Mouse (Mus musculus) natural killer cell, adult 2 months (primary cell): Measurements from ENCODE around the gene Raf1.
"Not testable (repeated sequence)": the region's sequence is repeated elsewhere in the genome, so short reads cannot be mapped to it uniquely, and the experiment has no call there.

Source experiments
- DNase-seq, 2 experiments: peaks; one replicate each; pipeline ENCODE4 v3.0.0; 2022; ENCODE audit warnings: low spot score in 2 of 2

Raf1 gene

DNA sequence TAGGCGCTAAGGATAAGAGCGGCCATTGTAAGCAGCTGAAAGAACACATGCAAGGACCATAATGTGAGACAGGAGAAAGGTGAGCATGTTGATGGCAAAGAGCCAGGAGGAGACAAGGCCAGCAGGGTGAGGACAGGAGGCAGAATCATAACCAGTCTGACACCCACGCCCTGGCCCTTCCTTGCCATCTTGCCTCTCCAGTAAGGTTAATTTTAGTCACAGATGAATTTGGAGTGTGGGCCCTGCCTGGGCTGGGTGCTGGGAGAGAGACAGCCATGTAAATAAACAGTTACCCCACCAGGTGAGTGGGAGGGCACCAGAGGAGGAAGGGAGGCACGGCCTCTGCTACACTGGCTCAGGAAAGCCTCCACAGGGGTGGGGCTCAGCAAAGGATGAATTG, 4.6 kb upstream of the Raf1 start:
- DNase-seq = no peak

DNA sequence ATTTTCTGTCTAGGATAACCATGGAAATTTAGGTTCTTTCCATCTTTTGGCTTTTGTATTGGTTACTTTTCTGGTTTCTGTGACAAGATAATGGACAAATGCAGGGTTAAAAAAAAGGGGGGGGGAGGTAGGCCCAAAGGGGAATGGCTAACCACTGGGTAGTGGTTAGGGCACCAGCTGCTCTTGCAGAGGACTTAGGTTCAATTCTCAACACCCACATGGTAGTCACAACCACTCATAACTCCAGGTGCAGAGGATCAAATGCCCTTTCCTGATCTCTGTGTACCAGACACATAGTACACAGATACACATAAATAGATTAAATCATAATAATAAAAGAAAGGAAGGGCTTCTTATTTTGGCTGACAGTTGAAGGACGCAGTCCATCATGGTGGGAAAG, 1.6 kb upstream of the Raf1 start:
- no peak for DNase-seq

DNA sequence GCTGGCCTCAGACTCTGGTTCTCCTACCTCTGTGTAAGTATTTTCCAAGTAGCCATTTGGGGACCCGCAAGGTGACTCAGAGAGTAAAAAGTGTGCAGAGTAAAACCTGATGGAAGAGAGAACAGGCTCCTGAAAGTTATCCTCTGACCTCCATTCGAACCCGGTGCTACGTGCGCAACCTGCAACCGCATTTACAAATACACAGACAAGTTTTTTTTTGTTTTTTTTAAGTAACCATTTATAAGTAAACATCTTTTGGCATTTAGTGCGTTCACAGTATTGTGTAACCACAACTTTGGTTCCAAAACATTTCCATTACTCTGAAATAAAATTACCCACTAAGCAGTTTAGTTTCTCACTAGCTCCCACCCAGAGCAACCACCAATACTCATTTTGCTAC, 1.0 kb upstream of the Raf1 start:
- no peak for DNase-seq

DNA sequence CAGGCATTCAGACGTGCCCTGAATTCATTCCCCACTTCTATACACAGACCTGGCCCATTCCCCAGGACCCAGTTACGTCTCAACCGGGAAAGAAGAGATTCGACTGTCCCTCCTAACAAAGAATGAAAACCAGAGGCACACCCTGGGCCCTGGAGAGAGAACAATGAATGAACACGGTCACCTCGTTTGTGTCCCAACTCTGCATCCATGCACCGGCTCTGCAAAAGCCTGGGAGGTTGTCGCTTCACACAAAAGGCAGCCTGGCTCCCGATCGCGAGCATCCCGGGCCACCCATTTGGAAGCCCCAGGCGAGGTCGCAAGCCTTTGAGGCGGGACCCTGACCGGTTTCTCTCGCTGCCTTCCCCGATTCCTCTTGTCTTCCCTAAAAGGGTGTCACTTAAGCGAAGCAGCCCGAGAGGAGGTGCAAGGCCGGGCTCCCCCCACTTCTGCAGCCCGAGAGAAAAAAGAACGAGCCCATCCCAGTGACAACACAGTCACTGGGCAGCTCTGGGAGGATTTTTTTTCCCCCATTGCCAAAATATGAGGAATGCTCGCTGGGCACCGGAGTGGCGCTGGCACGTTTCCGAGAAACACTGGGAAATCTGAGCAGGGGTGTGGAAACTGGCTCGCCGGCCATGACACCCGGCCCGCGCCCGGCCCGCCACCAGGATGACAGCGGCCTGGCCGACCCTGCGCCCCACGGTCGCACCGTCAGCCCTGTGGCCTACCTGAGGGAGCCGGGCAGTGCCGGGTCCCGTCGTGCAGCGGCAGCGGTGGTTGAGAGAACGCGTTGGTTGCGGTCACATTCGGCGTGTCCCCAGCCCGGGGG, 713 bp downstream of the Raf1 start:
- peak in 1 of 2 experiments; percentile 33 for DNase-seq

DNA sequence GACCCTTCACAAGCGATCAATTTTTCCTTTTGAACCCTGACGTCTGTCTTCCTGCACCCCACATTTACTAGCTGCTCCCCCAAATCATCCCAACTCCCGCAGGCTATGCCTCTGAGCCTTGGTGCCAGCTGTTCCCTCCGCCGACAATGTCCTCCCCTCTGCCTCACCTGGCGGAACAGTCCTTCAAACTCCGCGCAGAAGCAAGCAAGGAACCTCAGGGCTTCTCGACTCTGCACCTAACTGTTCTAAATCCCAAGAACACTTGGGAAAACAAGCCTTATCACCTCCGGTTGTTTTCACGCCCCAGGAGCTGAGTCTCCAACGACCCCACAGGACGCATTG, 1.3 kb downstream of the Raf1 start:
- DNase-seq = no peak

DNA sequence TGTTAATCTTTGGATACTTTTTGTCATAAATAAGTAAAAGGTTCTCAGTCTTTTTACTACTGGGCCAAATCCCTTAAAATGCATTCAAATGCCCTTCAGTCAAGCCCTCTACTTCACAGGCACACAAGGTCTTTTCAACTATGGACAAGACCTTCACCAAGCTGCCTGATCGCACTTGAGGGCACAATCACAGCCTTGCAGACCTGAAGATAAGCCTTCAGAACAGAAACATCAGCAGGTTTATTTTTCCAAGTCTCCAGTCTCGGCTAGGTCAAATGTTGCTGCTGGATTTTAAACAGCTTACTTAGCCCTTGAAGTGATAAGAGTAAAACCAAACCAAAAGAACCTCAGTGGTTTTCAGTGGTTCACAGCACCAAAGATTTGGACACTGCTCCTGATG, 2.1 kb downstream of the Raf1 start:
- DNase-seq = no peak

DNA sequence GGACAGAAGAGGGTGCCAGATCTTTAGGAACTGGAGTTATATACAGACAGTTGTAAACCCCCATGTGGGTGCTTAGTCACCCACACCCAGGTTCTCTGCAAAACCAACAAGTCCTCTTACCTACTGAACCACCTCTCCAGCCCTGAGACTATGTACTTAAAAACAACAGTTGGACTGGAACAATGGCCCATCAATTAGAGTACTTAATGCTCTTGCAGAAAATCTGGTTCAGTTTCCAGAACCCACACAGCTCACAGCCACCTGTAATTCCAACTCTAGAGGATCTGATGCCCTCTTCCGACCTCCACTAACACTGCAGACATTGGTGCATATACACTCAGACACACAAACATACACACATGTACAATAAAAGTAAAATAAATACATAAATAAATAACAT, 3.7 kb downstream of the Raf1 start:
- DNase-seq = no peak

DNA sequence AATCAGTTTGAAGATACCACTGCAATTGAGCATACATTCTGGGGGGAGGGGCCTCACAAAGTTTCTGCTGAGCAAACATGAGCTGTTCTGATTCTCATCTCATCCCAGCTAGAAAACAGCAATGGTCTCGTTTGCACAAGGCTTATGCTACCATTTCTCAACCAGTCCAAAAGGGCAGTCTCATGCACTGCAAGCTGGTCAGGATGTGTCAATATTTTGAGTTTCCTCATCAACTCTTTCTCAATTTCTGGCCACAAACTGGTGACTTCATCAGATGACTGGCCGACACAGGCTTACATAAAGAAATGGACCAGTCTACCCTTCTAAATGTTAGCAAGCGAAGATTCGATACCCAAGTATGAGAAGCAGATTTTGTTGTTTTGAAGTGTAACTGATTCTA, 9.8 kb downstream of the Raf1 start:
- peak; percentile 10 to 38 for DNase-seq

DNA sequence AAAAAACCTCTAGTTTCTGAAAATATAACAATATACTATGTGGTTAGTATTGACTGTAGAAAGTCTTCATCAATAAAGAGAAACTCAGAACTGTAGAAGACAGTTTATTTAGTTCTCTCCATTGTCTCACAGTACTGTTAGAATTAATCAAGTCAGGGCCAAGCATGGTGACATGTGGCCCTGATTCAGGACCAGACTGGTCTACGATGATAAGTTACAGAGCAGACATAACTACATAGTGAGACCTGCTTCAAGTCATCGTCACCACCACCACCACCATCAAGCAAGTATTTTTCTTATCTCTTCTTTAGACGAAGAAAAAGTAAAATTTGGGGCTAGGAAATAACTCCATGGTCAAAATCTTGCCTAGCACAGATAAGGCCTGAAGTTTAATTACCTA, 12.2 kb downstream of the Raf1 start:
- DNase-seq = no peak

DNA sequence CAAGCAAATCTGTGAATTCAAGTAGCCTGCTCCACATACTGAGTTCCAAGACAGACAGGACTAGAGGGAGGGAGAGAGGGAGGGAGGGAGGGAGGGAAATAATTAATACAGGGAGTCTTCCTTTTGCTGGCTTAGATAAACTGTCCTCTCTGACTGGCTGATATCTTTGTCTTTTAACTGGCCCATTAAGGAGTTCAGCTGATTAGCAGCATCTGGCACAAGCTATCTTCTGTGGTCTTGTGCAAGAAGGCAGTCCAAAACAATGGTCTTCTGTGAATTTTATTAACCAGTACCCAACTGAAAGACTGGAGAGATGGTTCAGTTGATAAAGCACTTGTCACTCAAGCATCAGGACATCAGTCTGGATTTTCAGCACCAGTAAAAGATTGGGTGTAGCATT, 17.6 kb downstream of the Raf1 start:
- DNase-seq = no peak

DNA sequence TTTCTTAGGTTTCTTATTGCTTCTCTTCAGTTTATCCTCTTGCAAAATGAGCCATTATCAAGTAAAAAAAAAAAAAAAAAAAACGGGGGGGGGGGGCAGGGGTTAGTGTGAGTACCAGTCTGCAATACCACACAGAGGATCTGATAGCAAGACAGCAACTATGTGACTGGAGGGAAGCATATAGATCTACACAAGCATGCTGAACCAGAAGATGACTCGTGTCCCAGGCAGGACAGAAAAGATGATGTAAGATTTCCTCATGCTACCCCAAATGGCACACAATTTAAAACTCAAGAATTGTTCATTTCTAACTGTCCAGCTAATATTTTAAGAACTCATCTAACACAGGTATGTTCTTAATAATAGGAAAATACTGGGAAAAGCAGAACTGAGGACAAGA, 22.5 kb downstream of the Raf1 start:
- no peak for DNase-seq

DNA sequence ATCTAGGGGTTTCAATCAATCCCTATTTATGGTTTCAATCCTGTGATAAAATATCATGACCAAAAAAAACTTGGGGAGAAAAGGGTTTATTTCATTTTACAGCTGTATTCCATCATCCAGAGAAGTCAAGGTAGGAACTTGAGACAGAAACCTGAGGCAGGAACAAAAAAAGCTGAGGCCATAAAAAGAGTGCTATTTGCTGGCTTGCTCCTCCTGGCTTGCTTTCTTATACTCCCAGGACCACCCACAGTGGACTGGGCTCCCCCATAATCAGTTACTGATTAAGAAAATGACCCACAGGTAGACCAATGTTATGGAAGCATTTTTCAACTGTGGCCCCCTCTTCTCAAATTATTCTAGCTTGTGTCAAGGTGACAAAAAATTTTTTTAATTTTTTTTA, 24.7 kb downstream of the Raf1 start:
- DNase-seq = no peak

DNA sequence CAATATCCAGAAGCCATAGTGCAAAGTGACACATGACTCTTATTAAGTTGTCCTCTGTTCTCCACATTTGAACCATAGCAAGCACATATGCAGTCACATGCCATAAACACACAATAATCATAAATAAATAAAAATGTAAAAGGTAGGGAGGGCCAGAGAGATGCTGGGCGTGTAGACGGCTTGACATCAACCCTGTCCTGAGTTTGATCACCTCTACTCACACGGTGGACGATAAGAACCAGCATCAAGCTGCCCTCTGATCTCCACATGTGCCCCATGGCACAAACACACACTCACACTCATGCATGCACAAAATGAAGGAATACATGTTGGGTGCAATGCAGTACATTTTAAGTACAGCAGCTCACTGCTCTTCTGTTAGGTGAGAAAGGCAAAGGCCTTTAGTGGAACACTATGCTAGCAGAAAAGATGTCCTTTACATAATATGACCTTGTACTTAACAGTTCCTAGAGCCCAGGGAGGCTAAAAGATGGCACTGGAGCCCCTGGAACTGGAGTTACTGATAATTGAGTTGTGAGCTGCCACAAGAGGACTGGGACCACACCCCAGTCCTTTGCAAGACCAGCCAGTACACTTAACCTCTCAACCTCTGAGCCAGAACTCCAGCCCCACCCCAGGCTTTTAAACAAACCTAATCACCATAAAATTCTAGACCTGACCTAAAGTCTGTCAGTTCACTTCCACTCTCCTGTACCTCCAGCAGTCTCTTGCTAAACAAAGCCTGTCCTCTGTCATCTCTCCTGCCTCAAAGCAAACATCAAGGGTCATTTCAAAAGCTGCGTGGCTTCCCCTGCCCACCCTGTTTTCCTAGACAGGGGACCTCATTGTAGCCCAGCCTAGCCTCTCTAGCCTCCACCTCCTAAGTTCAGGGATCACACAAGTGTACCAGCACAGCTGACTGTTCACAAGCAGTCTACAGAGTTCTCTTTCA, 25.7 kb downstream of the Raf1 start:
- no peak for DNase-seq

DNA sequence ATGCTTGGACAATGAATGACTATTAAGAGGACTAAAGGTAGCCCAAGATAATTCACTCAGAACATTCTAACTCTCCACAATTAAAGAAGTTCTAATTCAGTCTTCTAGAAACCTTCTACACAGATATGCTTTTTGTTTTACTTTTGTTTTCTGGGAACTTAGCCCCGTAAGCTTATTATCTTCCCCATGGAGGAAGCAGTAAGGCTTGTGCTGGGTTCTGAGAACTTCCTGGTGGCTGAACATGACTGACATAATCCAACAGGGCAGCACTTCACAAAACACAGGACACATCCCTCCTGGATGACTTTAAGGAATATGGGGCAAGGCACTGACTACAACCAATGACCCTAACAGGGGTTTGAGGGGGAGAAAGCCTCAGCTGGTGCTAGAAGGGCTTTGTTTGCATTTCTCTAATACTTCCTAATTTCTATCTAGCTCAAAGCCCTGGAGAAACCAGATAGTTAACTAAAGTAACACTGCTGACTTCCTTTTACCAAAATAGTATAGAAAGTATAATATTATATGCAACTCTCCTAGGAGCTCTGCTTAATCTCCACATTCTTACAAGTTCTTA, 26.6 kb downstream of the Raf1 start:
- DNase-seq = no peak

DNA sequence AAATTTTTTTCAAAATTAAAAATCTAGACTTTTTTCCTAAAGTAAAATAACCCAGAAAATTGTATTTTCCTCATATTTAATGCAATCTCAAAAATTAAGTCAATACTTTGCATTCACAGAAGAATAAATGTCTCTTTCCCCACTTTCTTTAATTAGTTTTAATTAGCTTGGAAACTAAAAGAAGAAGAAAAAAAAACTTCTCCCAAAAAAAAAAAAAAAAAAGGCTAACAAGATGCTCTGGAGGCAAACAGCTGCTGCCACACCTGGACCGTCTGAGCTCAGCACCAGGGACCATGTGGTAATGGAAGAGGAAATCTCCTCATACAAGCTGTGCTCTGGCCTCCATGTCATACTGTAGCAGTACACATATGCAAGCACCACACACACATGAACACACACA, 33.1 kb downstream of the Raf1 start:
- DNase-seq = no peak

DNA sequence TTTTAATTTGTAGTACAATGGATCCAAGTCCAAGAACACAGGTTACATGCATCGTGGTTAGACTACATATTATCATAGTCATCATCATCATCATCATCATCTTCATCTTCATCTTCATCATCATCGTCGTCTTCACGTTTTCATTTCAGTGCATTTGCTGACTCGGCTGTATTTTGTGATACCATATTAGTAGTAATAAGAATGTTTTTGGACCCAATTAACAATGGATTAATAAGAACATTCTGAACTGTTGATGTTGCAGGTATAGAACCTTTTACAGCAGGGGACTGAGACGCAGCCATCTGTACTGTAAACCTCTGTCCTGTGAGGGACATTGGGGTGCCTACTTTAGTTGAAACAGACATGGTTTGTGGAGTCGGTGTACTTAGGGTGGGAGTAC, 38.2 kb downstream of the Raf1 start:
- not testable (repeated sequence) for DNase-seq

DNA sequence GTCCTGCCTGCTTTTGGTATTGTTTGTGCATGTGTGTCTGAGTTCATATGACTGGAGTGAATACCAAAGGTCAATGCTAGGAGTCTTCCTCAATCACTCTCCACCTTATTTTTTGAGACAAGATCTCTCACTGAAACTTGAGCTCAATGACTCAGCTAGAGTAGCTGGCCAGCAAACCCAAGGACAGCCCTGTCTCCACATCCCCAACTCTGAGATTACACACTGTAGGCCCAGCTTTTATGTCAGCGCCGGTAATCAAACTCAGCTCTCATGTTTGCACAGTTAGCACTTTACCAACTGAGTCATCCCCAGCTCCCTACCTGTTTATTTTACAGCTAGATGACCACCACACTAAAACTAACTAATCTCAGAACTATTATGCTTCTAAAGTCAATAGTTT, 42.4 kb downstream of the Raf1 start:
- DNase-seq = no peak

DNA sequence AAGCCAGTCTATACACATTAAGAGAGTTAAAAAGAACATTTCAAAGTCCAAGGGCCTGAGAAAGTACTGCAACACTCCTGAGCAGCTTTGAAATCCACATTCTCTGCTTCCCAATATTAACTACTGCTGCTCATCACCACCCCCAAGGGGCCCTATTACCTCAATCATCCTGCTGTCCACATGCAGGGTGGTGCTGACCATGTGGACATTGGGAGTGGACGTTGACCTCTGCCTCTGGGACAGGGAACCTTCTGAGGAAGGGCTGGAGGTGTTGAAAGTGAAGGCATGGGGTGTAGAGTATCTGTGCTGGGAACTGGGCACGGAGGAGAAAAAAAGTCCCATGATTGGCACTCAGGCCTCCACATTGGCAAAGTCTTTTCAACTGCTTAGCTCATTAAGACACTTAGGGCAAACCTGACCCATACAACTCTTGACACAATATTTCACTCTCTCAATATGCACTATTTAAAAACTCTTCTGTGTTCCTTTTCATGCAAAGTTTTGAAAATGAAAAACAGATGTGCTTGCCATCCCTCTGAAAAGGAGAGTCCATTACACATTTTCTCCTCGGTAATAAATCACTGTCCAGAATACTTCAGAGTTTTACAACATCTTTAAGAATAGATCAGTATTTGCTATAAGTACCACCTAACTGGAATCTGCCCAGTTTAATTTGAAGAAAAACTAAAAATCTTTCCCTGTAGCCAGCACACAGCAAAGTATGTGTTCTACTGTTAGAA, 45.2 kb downstream of the Raf1 start:
- DNase-seq = no peak

DNA sequence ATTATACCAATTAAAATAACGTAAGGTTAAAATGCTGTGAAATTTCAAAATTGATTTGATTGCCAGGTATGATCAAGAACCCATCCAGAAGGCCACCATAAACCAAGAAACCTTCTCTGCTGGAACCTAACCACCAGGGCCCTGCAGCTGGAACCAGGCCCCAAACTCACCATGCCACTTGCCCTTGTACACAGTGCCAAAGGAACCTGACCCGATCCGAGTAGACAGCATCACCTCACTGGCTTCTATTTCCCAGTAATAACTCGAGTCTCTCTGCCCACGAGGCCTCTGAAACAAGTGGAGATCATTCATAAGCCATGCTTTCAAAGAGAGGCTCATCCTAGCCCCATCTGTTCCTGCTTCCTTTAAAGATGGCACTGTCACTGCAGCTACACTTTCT, 50.3 kb downstream of the Raf1 start:
- DNase-seq = no peak

DNA sequence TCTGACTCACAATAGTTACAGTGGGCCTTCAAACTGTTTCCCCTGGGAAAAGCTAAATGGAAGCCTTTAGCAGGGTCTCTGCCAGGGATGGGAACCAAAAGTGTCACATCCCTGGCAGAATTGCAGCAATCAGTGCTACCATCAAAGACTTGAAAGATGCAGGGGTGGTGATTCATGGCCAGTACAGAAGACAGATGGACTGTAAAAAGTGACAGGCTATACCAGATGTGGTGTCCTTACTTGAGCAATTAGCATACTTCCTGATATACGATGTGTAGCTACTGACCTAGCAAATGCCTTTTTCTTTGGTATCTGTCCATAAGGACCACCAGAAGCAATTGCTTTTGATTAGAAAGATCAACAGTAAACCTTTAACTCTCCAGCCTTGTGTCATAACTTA, 55.5 kb downstream of the Raf1 start:
- DNase-seq = no peak

DNA sequence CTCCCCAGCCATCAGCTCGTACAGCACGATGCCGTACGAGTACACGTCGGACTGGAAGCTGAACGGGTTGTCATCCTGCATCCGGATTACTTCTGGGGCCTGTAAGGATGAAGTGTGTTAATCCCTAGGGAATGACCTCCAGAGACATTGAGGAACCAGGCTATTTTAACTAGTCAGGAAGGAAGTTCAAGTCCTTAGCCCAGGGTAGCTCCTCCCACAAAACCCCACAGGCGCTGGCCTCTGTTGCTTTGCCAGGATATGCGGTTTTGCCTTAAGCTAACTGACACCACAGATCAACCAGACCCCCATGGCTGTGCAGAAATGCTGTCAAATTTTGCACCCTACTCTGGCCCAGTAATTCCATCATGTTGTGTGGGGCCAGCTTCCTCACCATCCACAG, 56.6 kb downstream of the Raf1 start:
- no peak for DNase-seq

DNA sequence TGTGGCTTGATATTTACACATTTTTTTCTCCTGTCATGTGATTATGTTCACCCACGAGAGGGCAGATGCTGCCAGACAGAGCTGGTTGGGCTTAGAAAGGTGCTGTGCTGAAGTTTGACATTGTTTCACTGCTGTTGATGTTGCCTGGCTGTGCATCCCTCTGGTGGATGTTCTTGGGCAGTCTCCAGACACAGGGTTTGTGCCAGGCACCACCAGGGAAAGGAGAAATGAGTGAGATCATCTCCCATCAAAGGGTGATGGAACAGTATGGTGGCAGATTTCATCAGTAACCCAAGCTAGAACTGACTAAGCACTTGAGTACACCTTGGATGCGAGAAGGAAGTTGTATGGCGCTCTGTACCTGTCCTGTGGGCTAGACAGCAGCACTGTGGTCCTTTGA, 60.5 kb downstream of the Raf1 start:
- DNase-seq = no peak
